Mouse (Mus musculus): ENCODE results near the gene Gtse1. TPM values are rescaled to one million over a fixed set of nuclear protein-coding genes. Genes with fewer than 3 reads are reported as not detected.
"Not testable (repeated sequence)": the region's sequence is repeated elsewhere in the genome, so short reads cannot be mapped to it uniquely, and the experiment has no call there.

Gtse1 gene
- total RNA-seq, 1 experiment from 2014 or later: 0.35 TPM

GRCm38 (mm10) chr15:85858980-85859489 is 510 bp upstream of the Gtse1 start:
- no peak for ATAC-seq (ENCODE audit: extremely low read depth, insufficient number of reproducible peaks, low FRiP score, poor library complexity, severe bottlenecking)

- not testable (repeated sequence) for ATAC-seq (ENCODE audit: extremely low read depth, insufficient number of reproducible peaks, low FRiP score, poor library complexity, severe bottlenecking)
Measured at GRCm38 (mm10) chr15:85865913-85866312, 6.4 kb downstream of the Gtse1 start.

- ATAC-seq (ENCODE audit: extremely low read depth, insufficient number of reproducible peaks, low FRiP score, poor library complexity, severe bottlenecking): peak; percentile 72
Measured at GRCm38 (mm10) chr15:85867696-85868095, 8.2 kb downstream of the Gtse1 start.

- ATAC-seq (ENCODE audit: extremely low read depth, insufficient number of reproducible peaks, low FRiP score, poor library complexity, severe bottlenecking): no peak
Measured at GRCm38 (mm10) chr15:85877336-85877735, 17.8 kb downstream of the Gtse1 start.

- ATAC-seq (ENCODE audit: extremely low read depth, insufficient number of reproducible peaks, low FRiP score, poor library complexity, severe bottlenecking): peak; percentile 86
Measured at GRCm38 (mm10) chr15:85878848-85879497, 19.4 kb downstream of the Gtse1 start, which contains the start of gene Trmu. Gene Trmu (plus strand): TSS chr15:85879312.

- ATAC-seq (ENCODE audit: extremely low read depth, insufficient number of reproducible peaks, low FRiP score, poor library complexity, severe bottlenecking): no peak
Measured at GRCm38 (mm10) chr15:85879498-85879895, 20.0 kb downstream of the Gtse1 start.

- no peak for ATAC-seq (ENCODE audit: extremely low read depth, insufficient number of reproducible peaks, low FRiP score, poor library complexity, severe bottlenecking)
Measured at GRCm38 (mm10) chr15:85885606-85886005, 26.1 kb downstream of the Gtse1 start.

- no peak for ATAC-seq (ENCODE audit: extremely low read depth, insufficient number of reproducible peaks, low FRiP score, poor library complexity, severe bottlenecking)
Measured at GRCm38 (mm10) chr15:85889235-85889634, 29.7 kb downstream of the Gtse1 start.

- no peak for ATAC-seq (ENCODE audit: extremely low read depth, insufficient number of reproducible peaks, low FRiP score, poor library complexity, severe bottlenecking)
Measured at GRCm38 (mm10) chr15:85891971-85892370, 32.4 kb downstream of the Gtse1 start.

- no peak for ATAC-seq (ENCODE audit: extremely low read depth, insufficient number of reproducible peaks, low FRiP score, poor library complexity, severe bottlenecking)
Measured at GRCm38 (mm10) chr15:85892498-85893118, 33.1 kb downstream of the Gtse1 start.

- ATAC-seq (ENCODE audit: extremely low read depth, insufficient number of reproducible peaks, low FRiP score, poor library complexity, severe bottlenecking): no peak
Measured at GRCm38 (mm10) chr15:85893871-85894270, 34.3 kb downstream of the Gtse1 start.

GRCm38 (mm10) chr15:85896284-85896683 is 36.7 kb downstream of the Gtse1 start:
- ATAC-seq (ENCODE audit: extremely low read depth, insufficient number of reproducible peaks, low FRiP score, poor library complexity, severe bottlenecking): peak; percentile 55; the same call in 1 of the 2 replicates

- no peak for ATAC-seq (ENCODE audit: extremely low read depth, insufficient number of reproducible peaks, low FRiP score, poor library complexity, severe bottlenecking)
Measured at GRCm38 (mm10) chr15:85897113-85897512, 37.6 kb downstream of the Gtse1 start.

- no peak for ATAC-seq (ENCODE audit: extremely low read depth, insufficient number of reproducible peaks, low FRiP score, poor library complexity, severe bottlenecking)
Measured at GRCm38 (mm10) chr15:85899396-85899795, 39.9 kb downstream of the Gtse1 start.

- ATAC-seq (ENCODE audit: extremely low read depth, insufficient number of reproducible peaks, low FRiP score, poor library complexity, severe bottlenecking): no peak
Measured at GRCm38 (mm10) chr15:85900318-85900717, 40.8 kb downstream of the Gtse1 start.

GRCm38 (mm10) chr15:85900801-85901200 is 41.3 kb downstream of the Gtse1 start:
- ATAC-seq (ENCODE audit: extremely low read depth, insufficient number of reproducible peaks, low FRiP score, poor library complexity, severe bottlenecking): no peak

GRCm38 (mm10) chr15:85902505-85902904 is 43.0 kb downstream of the Gtse1 start:
- no peak for ATAC-seq (ENCODE audit: extremely low read depth, insufficient number of reproducible peaks, low FRiP score, poor library complexity, severe bottlenecking)

GRCm38 (mm10) chr15:85903826-85904225 is 44.3 kb downstream of the Gtse1 start:
- ATAC-seq (ENCODE audit: extremely low read depth, insufficient number of reproducible peaks, low FRiP score, poor library complexity, severe bottlenecking): no peak

- ATAC-seq (ENCODE audit: extremely low read depth, insufficient number of reproducible peaks, low FRiP score, poor library complexity, severe bottlenecking): no peak
Measured at GRCm38 (mm10) chr15:85908660-85909491, 49.3 kb downstream of the Gtse1 start.

GRCm38 (mm10) chr15:85909492-85909829 is 49.9 kb downstream of the Gtse1 start:
- ATAC-seq (ENCODE audit: extremely low read depth, insufficient number of reproducible peaks, low FRiP score, poor library complexity, severe bottlenecking): no peak

Measured in neutrophil, adult 5-6 weeks (primary cell).